Mouse (Mus musculus) adrenal gland, adult 8-10 months (tissue): ENCODE data around the gene Zan. TPM values are rescaled to one million over a fixed set of nuclear protein-coding genes. Genes with fewer than 3 reads are reported as not detected.

Source experiments
- DNase-seq: peaks from one replicate; pipeline ENCODE4 v3.0.0; 2022
- total RNA-seq, 4 experiments: library from RNA; stranded (reverse); gene quantifications; 2 replicates each; pipeline ENCODE4 v1.2.4; 2022

Gene Zan
- total RNA-seq, 4 experiments from 2014 or later: not detected

GRCm38 (mm10) chr5:137350205-137351057 is 126.4 kb downstream of the Zan start:
- DNase-seq: no peak

- DNase-seq: peak; percentile 96
These were observed 127.3 kb downstream of the Zan start, which contains the start of gene Ephb4 for GRCm38 (mm10) chr5:137349384-137350204. Gene Ephb4, plus strand, starts transcription at chr5:137350109.

GRCm38 (mm10) chr5:137348482-137349383 is 128.1 kb downstream of the Zan start:
- peak; percentile 78 for DNase-seq

- no peak for DNase-seq
These were observed 129.0 kb downstream of the Zan start for GRCm38 (mm10) chr5:137347856-137348255.

- no peak for DNase-seq
These were observed 129.9 kb downstream of the Zan start for GRCm38 (mm10) chr5:137346983-137347382.

GRCm38 (mm10) chr5:137346388-137346787 is 130.5 kb downstream of the Zan start:
- DNase-seq: no peak

- no peak for DNase-seq
These were observed 131.0 kb downstream of the Zan start for GRCm38 (mm10) chr5:137345821-137346220.

GRCm38 (mm10) chr5:137343869-137344268 is 133.0 kb downstream of the Zan start:
- DNase-seq: no peak

- DNase-seq: no peak
These were observed 133.5 kb downstream of the Zan start for GRCm38 (mm10) chr5:137343412-137343811.

- no peak for DNase-seq
These were observed 134.4 kb downstream of the Zan start for GRCm38 (mm10) chr5:137342407-137343012.

- no peak for DNase-seq
These were observed 136.6 kb downstream of the Zan start for GRCm38 (mm10) chr5:137340222-137340621.

- no peak for DNase-seq
These were observed 137.4 kb downstream of the Zan start for GRCm38 (mm10) chr5:137339290-137339979.

- no peak for DNase-seq
These were observed 138.1 kb downstream of the Zan start for GRCm38 (mm10) chr5:137338663-137339289.

- DNase-seq: peak; percentile 92
These were observed 138.6 kb downstream of the Zan start for GRCm38 (mm10) chr5:137338256-137338655.

- DNase-seq: no peak
These were observed 139.7 kb downstream of the Zan start for GRCm38 (mm10) chr5:137337190-137337589.

GRCm38 (mm10) chr5:137335066-137335465 is 141.8 kb downstream of the Zan start:
- DNase-seq: no peak

GRCm38 (mm10) chr5:137334317-137334716 is 142.5 kb downstream of the Zan start:
- DNase-seq: no peak

GRCm38 (mm10) chr5:137333512-137334174 is 143.2 kb downstream of the Zan start, which contains the start of gene Slc12a9:
Gene Slc12a9, minus strand, starts transcription at chr5:137333597.
- DNase-seq: peak; percentile 92

GRCm38 (mm10) chr5:137332857-137333511 is 143.9 kb downstream of the Zan start:
- no peak for DNase-seq
